Mouse (Mus musculus) B cell, adult (primary cell): Measurements from ENCODE around the gene Prss56. TPM values are rescaled to one million over a fixed set of nuclear protein-coding genes. Genes with fewer than 3 reads are reported as not detected.

Source experiments
- total RNA-seq: library from RNA; stranded (reverse); gene quantifications from 4 replicates; pipeline ENCODE4 v1.2.4, GENCODE M21; 2023; ENCODE audit not compliant: inconsistent age

Gene Prss56
- not detected in 4 replicates for total RNA-seq

DNA sequence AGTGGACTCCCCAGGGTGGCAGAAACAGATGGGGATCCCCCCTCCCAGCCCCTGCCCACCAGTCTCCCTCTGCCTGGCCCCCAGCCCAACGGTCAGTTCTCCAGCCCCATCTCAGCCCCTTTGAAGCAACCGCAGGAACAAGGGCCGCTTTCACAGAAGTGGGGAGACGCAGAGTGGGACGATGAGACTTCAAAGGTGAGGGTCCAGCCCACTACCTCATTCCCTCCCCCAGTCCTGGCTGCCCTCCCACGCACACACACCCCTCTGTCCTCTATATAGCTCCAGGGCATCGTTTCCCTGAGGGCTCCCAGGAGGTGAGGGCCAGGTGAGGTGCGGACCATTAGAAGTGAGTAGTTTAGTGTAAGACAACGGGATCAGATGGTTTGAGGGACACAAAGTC is at the start of gene Prss56:
Prss56 (plus strand) TSS at position 301 of the 400 bp plus-strand sequence.

DNA sequence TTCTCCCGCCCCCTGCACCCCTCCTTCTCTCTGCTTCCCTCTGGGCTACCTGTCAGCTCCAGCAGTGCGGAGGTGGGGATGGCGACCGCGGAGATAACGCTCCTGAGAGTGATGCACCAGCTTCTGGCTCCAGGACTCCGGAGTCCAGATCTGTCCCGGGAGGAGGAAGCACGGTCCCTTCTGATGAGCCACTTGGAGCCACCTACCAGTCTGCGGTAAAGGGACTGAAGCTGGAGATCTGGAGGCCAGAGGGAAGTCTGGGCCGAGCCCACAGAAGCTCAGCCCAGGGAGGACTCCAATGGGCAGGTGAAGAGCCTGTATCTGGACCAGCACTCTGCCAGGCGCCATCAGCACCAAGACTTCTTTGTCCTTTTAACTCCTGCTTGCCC is 26.9 kb upstream of the Prss56 start, which contains the start of gene Ecel1:
Ecel1 (minus strand) TSS at position 323 of the 389 bp plus-strand sequence.

DNA sequence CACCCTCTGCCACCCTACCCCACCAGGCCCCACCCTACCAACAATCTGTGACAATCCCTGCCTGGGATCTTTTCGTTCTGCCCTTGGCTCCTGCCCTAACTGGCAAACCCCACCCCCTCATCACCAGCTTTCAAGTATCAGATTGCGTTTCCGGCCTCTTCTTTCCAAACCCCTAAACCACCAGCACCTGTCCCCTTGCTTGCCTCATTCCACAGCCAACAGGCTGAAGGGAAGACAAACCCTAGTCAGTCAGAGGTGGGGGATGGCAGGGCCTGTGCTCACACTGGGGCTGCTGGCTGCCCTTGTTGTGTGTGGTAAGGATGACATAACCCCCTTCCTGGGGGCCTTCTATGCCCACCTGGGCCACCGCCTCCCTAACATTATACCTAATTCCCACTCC is 7.3 kb downstream of the Prss56 start, which contains the start of gene Chrnd:
Chrnd (plus strand) TSS at position 179 of the 400 bp plus-strand sequence.

DNA sequence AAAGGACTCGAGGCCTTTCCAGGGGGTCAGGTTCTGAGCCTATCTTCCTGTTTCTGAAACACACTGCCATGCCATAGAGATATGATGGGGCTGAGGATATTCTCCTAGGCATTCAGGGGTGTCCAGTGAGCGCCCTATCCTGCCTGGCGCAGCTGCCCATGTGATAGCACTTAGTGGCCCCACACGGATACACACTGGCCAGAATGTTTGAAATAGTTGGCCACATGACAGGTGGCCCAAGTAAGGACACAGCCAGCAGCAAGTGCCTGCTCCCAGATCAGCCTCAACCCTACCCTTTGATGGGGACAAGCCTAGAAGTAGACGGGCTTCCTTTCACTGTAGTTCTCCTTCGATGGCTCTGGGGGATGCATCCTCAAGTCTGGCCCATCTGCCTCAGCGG is 21.4 kb downstream of the Prss56 start, which contains the start of gene Chrng:
Chrng (plus strand) TSS at position 193 of the 400 bp plus-strand sequence.

DNA sequence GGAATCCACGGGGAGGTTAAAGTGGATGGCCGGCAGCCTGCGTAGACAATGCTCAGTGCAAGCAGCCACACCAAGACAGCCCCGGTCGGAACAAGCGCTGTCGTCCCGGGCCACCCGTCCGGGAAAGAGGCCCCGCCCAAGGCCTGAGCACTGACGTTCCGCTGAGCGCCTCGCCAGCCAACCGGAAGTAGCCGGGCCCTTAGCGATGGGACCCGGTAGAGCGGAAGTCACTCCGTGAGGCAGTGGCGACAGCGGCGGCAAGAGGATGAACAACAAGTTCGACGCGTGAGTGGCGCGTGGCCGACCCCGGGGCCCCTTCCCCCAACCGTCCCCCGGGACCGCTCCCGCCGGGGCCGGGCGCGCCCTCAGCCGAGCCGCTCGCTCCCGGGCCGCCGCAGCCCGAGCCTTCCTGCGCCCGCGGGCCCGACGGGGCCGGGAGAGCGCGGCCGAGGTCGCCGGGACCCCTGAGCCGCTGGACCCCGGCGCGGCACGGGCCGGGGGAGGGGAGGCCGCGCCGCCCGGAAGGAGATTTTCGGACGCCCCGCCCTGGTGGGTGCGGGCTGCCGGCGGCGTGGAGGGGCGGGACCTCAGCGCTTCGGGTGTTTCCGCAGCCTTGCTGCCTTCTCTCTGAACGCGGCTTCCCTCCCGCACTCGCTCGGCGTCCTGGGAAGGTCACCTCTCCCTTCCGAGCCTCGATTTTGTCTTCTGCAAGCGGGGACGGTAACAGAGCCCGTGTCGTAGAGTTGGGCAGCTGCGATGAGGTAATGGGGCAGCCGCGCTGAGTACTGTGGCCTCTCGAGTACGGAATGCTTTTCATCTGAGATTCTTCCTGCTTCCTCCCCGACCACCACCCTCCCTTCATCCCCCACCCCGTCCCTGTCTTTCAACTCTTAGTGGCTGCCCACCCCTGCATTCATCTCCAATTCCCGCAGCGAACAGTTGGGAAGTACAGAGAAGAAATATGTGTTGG is 30.9 kb downstream of the Prss56 start, which contains the start of gene Eif4e2:
Eif4e2 (plus strand) TSS at position 180 of the 970 bp plus-strand sequence.

Other genes starting within 250 kb of the Prss56 start
- gene Alppl2, start 93.4 kb upstream of the Prss56 start, total RNA-seq = not detected in 4 replicates
- not detected in 4 replicates for gene Alpi, start 81.7 kb upstream of the Prss56 start, total RNA-seq
- gene Akp3, start 58.3 kb upstream of the Prss56 start, total RNA-seq = not detected in 4 replicates
- not detected in 4 replicates for gene Ecel1, start 26.8 kb upstream of the Prss56 start, total RNA-seq
- gene Chrnd, start 7.3 kb downstream of the Prss56 start, total RNA-seq = not detected in 4 replicates
- gene Chrng, start 21.3 kb downstream of the Prss56 start, total RNA-seq = not detected in 4 replicates
- 97.9 to 113 TPM (median 103 TPM) in 4 replicates for gene Eif4e2, start 30.6 kb downstream of the Prss56 start, total RNA-seq
- gene Efhd1, start 81.0 kb downstream of the Prss56 start, total RNA-seq = 0.39 TPM in 1 of 4 replicates, not detected in the others
- gene Gigyf2, start 143.7 kb downstream of the Prss56 start, total RNA-seq = 118 to 131 TPM (median 124 TPM) in 4 replicates
- not detected in 4 replicates for gene Kcnj13, start 211.4 kb downstream of the Prss56 start, total RNA-seq